Mouse (Mus musculus) hindbrain, embryonic 15.5 days (tissue): ENCODE measurements around the gene Cdkn2b. TPM values are rescaled to one million over a fixed set of nuclear protein-coding genes. Genes with fewer than 3 reads are reported as not detected.

Experiments
- ATAC-seq: fragments of 200-750 bp; cut with Nextera tagmentation; 2 replicates; pipeline ENCODE4 v1.8.0; 2017; ENCODE audit warnings: low read depth, moderate number of reproducible peaks, moderate TSS enrichment; ENCODE audit not compliant: low FRiP score
- H3K27ac ChIP-seq: fragments of 300-500 bp; sonication (generic); replicated peaks from 2 replicates; pipeline ENCODE4 v1.5.1; 2015; ENCODE audit warnings: mild to moderate bottlenecking, inconsistent platforms
- H3K27me3 ChIP-seq: fragments of 300-500 bp; sonication (generic); 2 replicates; pipeline ENCODE4 v1.6.1; 2015; ENCODE audit warnings: control low read depth, inconsistent platforms
- H3K36me3 ChIP-seq: fragments of 300-500 bp; sonication (generic); 2 replicates; pipeline ENCODE4 v1.6.1; 2015; ENCODE audit warnings: control low read depth, inconsistent platforms
- H3K4me1 ChIP-seq: fragments of 300-500 bp; sonication (generic); replicated peaks from 2 replicates; pipeline ENCODE4 v1.6.1; 2015; ENCODE audit warnings: control low read depth, inconsistent platforms
- H3K4me2 ChIP-seq: fragments of 300-500 bp; sonication (generic); 2 replicates; pipeline ENCODE4 v1.6.1; 2015; ENCODE audit warnings: moderate library complexity, mild to moderate bottlenecking, inconsistent platforms
- H3K4me3 ChIP-seq: fragments of 300-500 bp; sonication (generic); 2 replicates; pipeline ENCODE4 v1.5.1; 2015; ENCODE audit warnings: mild to moderate bottlenecking, inconsistent platforms
- H3K9ac ChIP-seq: fragments of 300-500 bp; sonication (generic); 2 replicates; pipeline ENCODE4 v1.6.1; 2015; ENCODE audit warnings: inconsistent platforms
- H3K9me3 ChIP-seq: fragments of 300-500 bp; sonication (generic); 2 replicates; pipeline ENCODE4 v1.6.1; 2016; ENCODE audit warnings: control low read depth, inconsistent platforms
- WGBS: fragments of 180-500 bp; shearing (Covaris S2); methylation state at CpG from one replicate; pipeline ENCODE4 v1.1.7; 2015; 5-methylcytosine and 5-hydroxymethylcytosine counted together
- polyA plus RNA-seq: library from polyadenylated mRNA; unstranded; fragments of >200 nt; fragmentation: Nextera tagmentation; extraction: Ambion mirVana; gene quantifications from 2 replicates; pipeline ENCODE4 v1.2.1, GENCODE M21; 2015

Gene Cdkn2b
- 1.0 and 1.5 TPM in 2 replicates for polyA plus RNA-seq

- WGBS, result under 1% methylated on average over 61 of the region's 61 CpGs
- Histone ChIP-seq H3K27ac (no peak within 1 kb of the TSS), H3K9me3 (no peaks in the 10 kb centered on the region), H3K9ac (no peak within 1 kb of the TSS), H3K27me3 (peaks cover 87% of the 10 kb centered on the region), H3K4me2 (peak within 1 kb of the TSS; percentile 80), H3K4me3 (peak within 1 kb of the TSS; percentile 41), H3K36me3 (no peaks in the 10 kb centered on the region), H3K4me1 (peaks cover 7% of the 10 kb centered on the region)
- peak; percentile 91 for ATAC-seq
Measured at GRCm38 (mm10) chr4:89310491-89311254, at the start of gene Cdkn2b. Cdkn2b (minus strand) TSS chr4:89311039.

GRCm38 (mm10) chr4:89360349-89360748 is 49.5 kb upstream of the Cdkn2b start:
- Histone ChIP-seq H3K27ac (no peak overlapping the region), H3K4me1 (no peaks in the 10 kb centered on the region), H3K9ac (no peak overlapping the region), H3K4me3 (no peak overlapping the region), H3K27me3 (no peaks in the 10 kb centered on the region), H3K4me2 (no peak overlapping the region), H3K36me3 (no peaks in the 10 kb centered on the region), H3K9me3 (no peaks in the 10 kb centered on the region)
- 66% methylated on average over 3 of the region's 3 CpGs for WGBS
- ATAC-seq, result no peak

GRCm38 (mm10) chr4:89359506-89359905 is 48.7 kb upstream of the Cdkn2b start:
- Histone ChIP-seq H3K4me3 (no peak overlapping the region), H3K4me1 (no peaks in the 10 kb centered on the region), H3K4me2 (no peak overlapping the region), H3K36me3 (no peaks in the 10 kb centered on the region), H3K9me3 (no peaks in the 10 kb centered on the region), H3K9ac (no peak overlapping the region), H3K27me3 (no peaks in the 10 kb centered on the region), H3K27ac (no peak overlapping the region)
- WGBS, result 95% methylated on average over 6 of the region's 6 CpGs
- no peak for ATAC-seq

GRCm38 (mm10) chr4:89353935-89354334 is 43.1 kb upstream of the Cdkn2b start:
- no peaks in the 10 kb centered on the region for H3K36me3 ChIP-seq
- 57% methylated on average over 9 of the region's 9 CpGs for WGBS
- no peak overlapping the region for H3K4me3 ChIP-seq
- no peaks in the 10 kb centered on the region for H3K9me3 ChIP-seq
- no peak overlapping the region for H3K27ac ChIP-seq
- H3K27me3 ChIP-seq, result no peaks in the 10 kb centered on the region
- no peak overlapping the region for H3K4me2 ChIP-seq
- no peak overlapping the region for H3K9ac ChIP-seq
- no peak for ATAC-seq
- no peaks in the 10 kb centered on the region for H3K4me1 ChIP-seq

GRCm38 (mm10) chr4:89353071-89353582 is 42.3 kb upstream of the Cdkn2b start:
- Histone ChIP-seq H3K9ac (no peak overlapping the region), H3K27me3 (no peaks in the 10 kb centered on the region), H3K4me1 (no peaks in the 10 kb centered on the region), H3K36me3 (no peaks in the 10 kb centered on the region), H3K9me3 (no peaks in the 10 kb centered on the region), H3K27ac (no peak overlapping the region), H3K4me2 (no peak overlapping the region), H3K4me3 (no peak overlapping the region)
- WGBS, result 86% methylated on average over 3 of the region's 3 CpGs
- no peak for ATAC-seq

- no peak overlapping the region for H3K4me2 ChIP-seq
- no peak for ATAC-seq
- H3K4me1 ChIP-seq, result no peaks in the 10 kb centered on the region
- no peak overlapping the region for H3K9ac ChIP-seq
- no peaks in the 10 kb centered on the region for H3K9me3 ChIP-seq
- H3K27ac ChIP-seq, result no peak overlapping the region
- WGBS, result 59% methylated on average over 5 of the region's 5 CpGs
- H3K4me3 ChIP-seq, result no peak overlapping the region
- H3K36me3 ChIP-seq, result no peaks in the 10 kb centered on the region
- H3K27me3 ChIP-seq, result no peaks in the 10 kb centered on the region
Measured at GRCm38 (mm10) chr4:89351474-89351873, 40.6 kb upstream of the Cdkn2b start.

- Histone ChIP-seq H3K27ac (no peak overlapping the region), H3K9me3 (no peaks in the 10 kb centered on the region), H3K9ac (no peak overlapping the region), H3K27me3 (no peaks in the 10 kb centered on the region), H3K4me2 (no peak overlapping the region), H3K4me3 (no peak overlapping the region), H3K4me1 (no peaks in the 10 kb centered on the region), H3K36me3 (no peaks in the 10 kb centered on the region)
- 81% methylated on average over 6 of the region's 6 CpGs for WGBS
- ATAC-seq, result no peak
Measured at GRCm38 (mm10) chr4:89350938-89351451, 40.2 kb upstream of the Cdkn2b start.

GRCm38 (mm10) chr4:89350391-89350790 is 39.6 kb upstream of the Cdkn2b start:
- H3K27me3 ChIP-seq, result no peaks in the 10 kb centered on the region
- no peaks in the 10 kb centered on the region for H3K4me1 ChIP-seq
- no peak overlapping the region for H3K4me2 ChIP-seq
- H3K27ac ChIP-seq, result no peak overlapping the region
- WGBS, result 75% methylated on average over 9 of the region's 9 CpGs
- H3K9me3 ChIP-seq, result no peaks in the 10 kb centered on the region
- ATAC-seq, result no peak
- no peak overlapping the region for H3K4me3 ChIP-seq
- H3K36me3 ChIP-seq, result no peaks in the 10 kb centered on the region
- no peak overlapping the region for H3K9ac ChIP-seq

GRCm38 (mm10) chr4:89348842-89349241 is 38.0 kb upstream of the Cdkn2b start:
- 65% methylated on average over 5 of the region's 5 CpGs for WGBS
- no peak for ATAC-seq
- no peaks in the 10 kb centered on the region for H3K36me3 ChIP-seq

GRCm38 (mm10) chr4:89313461-89313860 is 2.6 kb upstream of the Cdkn2b start:
- Histone ChIP-seq H3K9ac (no peak overlapping the region), H3K27me3 (peaks cover 60% of the 10 kb centered on the region), H3K4me1 (peaks cover 7% of the 10 kb centered on the region), H3K27ac (no peak overlapping the region), H3K36me3 (no peaks in the 10 kb centered on the region), H3K9me3 (no peaks in the 10 kb centered on the region), H3K4me2 (no peak overlapping the region), H3K4me3 (no peak overlapping the region)
- no peak for ATAC-seq
- WGBS, result 22% methylated on average over 13 of the region's 13 CpGs

More at GRCm38 (mm10) chr4:89348842-89349241, 38.0 kb upstream of the Cdkn2b start:
- Histone ChIP-seq H3K9me3 (no peaks in the 10 kb centered on the region), H3K27me3 (no peaks in the 10 kb centered on the region), H3K9ac (no peak overlapping the region), H3K4me2 (no peak overlapping the region), H3K27ac (no peak overlapping the region), H3K4me3 (no peak overlapping the region), H3K4me1 (no peaks in the 10 kb centered on the region)

- H3K9ac ChIP-seq, result no peak overlapping the region
- H3K9me3 ChIP-seq, result no peaks in the 10 kb centered on the region
- ATAC-seq, result no peak
- H3K27me3 ChIP-seq, result peaks cover 92% of the 10 kb centered on the region
- H3K36me3 ChIP-seq, result no peaks in the 10 kb centered on the region
- peak overlapping the region; percentile 80 for H3K4me2 ChIP-seq
- H3K27ac ChIP-seq, result no peak overlapping the region
- WGBS, result 1% methylated on average over 11 of the region's 11 CpGs
- peak overlapping the region; percentile 41; the same call in 1 of the 2 replicates for H3K4me3 ChIP-seq
- peaks cover 7% of the 10 kb centered on the region for H3K4me1 ChIP-seq
Measured at GRCm38 (mm10) chr4:89309996-89310395, 843 bp downstream of the Cdkn2b start.

GRCm38 (mm10) chr4:89308001-89308400 is 2.8 kb downstream of the Cdkn2b start:
- Histone ChIP-seq H3K27ac (no peak overlapping the region), H3K9me3 (no peaks in the 10 kb centered on the region), H3K4me2 (no peak overlapping the region), H3K4me1 (peaks cover 7% of the 10 kb centered on the region), H3K9ac (no peak overlapping the region), H3K27me3 (peaks cover 93% of the 10 kb centered on the region), H3K36me3 (no peaks in the 10 kb centered on the region), H3K4me3 (no peak overlapping the region)
- ATAC-seq, result no peak
- 12% methylated on average over 3 of the region's 3 CpGs for WGBS
